Mouse (Mus musculus): ENCODE results near the gene Cox10. TPM values are rescaled to one million over a fixed set of nuclear protein-coding genes. Genes with fewer than 3 reads are reported as not detected.
A peak's percentile ranks its signal among the peaks of the same experiment; 100 is the strongest.

The Cox10 gene
- polyA plus RNA-seq, 1 experiment from 2014 or later = 30.1 TPM

DNA sequence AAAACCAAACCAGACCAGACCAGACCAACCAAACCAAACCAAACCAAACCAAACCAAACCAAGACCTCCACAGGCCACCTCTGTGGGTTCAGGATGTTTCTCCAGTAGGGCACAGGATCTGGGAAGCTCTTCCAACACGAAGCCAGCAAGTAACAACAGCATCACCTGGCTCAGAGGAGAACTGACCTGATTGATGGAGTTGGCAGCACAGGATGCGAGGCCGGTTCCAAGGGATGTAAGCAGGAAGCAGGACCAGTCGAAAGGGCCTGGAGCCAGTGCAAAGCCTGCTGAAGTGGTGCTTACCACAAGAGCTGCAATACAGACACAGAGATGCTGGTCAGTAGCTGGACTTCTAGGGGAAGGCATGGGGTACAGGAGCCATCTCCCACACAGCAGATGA is 34.2 kb downstream of the Cox10 start:
- no peak for DNase-seq (ENCODE audit: low spot score)
- Histone ChIP-seq H3K9me3 (replicated peaks; ENCODE audit: control insufficient read depth, low read length) (no peaks in the 10 kb centered on the region), H3K36me3 (replicated peaks; ENCODE audit: control insufficient read depth, insufficient read depth, low read depth, low read length) (no peaks in the 10 kb centered on the region), H3K27me3 (ENCODE audit: control insufficient read depth, insufficient read depth, low read length) (no peaks in the 10 kb centered on the region), H3K27ac (replicated peaks; ENCODE audit: low read depth, low read length) (no peak overlapping the region), H3K4me3 (ENCODE audit: low read depth, low read length) (no peak overlapping the region), H3K4me2 (ENCODE audit: low read depth, low read length) (no peak overlapping the region), H3K4me1 (ENCODE audit: control insufficient read depth, insufficient read depth, low read length) (no peaks in the 10 kb centered on the region), H3K9ac (replicated peaks; ENCODE audit: low read length) (no peak overlapping the region)
- ATAC-seq (replicated peaks; ENCODE audit: insufficient number of reproducible peaks, low FRiP score, low TSS enrichment, low read depth) = no peak
- 90% methylated on average over 4 of the region's 4 CpGs for WGBS

DNA sequence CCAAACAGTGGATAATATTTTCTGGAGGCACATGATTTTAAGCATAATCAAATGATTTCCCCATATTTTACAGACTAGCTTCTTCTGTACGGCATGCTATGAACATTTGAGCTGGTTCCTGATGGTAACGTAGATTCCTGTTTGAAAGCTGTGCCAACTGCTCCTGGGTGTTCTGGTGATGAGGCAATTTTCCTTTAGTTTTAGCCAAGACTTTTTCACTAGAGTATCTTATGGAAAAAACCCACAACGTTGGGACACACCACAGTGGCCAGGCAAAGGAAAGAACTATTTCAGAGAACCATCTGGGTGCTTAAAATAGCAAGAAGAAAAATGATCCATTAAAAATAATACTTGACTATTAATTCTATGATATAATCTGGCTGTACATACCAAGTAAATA is 35.2 kb downstream of the Cox10 start:
- Histone ChIP-seq H3K4me1 (ENCODE audit: control insufficient read depth, insufficient read depth, low read length) (no peaks in the 10 kb centered on the region), H3K4me2 (ENCODE audit: low read depth, low read length) (no peak overlapping the region), H3K9me3 (replicated peaks; ENCODE audit: control insufficient read depth, low read length) (no peaks in the 10 kb centered on the region), H3K27ac (replicated peaks; ENCODE audit: low read depth, low read length) (no peak overlapping the region), H3K36me3 (replicated peaks; ENCODE audit: control insufficient read depth, insufficient read depth, low read depth, low read length) (no peaks in the 10 kb centered on the region), H3K4me3 (ENCODE audit: low read depth, low read length) (no peak overlapping the region), H3K9ac (replicated peaks; ENCODE audit: low read length) (no peak overlapping the region), H3K27me3 (ENCODE audit: control insufficient read depth, insufficient read depth, low read length) (no peaks in the 10 kb centered on the region)
- ATAC-seq (replicated peaks; ENCODE audit: insufficient number of reproducible peaks, low FRiP score, low TSS enrichment, low read depth) (no peak), DNase-seq (ENCODE audit: low spot score) (no peak)
- WGBS = 90% methylated on average over 3 of the region's 3 CpGs

DNA sequence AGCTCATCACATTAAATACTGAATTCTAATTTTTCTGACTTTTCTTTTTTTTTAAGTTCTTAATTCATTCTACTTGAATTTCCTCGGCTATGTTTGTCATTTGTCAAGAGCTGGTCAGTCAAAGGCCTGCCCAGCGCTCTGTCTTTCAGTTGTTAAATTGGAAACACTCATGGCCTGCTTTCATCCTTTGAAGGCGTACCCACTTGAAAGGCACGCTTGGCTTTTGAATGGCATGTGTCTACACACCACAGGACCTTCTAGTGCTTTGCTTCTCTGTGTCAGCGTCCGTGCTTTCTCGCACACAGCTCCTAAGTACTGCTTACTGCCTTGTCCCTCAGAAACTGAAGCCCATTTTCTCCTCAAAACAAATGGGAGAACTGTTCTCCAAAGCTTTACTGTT is 38.0 kb downstream of the Cox10 start:
- ATAC-seq (replicated peaks; ENCODE audit: insufficient number of reproducible peaks, low FRiP score, low TSS enrichment, low read depth) = no peak
- H3K4me3 ChIP-seq (ENCODE audit: low read depth, low read length) = no peak overlapping the region
- H3K36me3 ChIP-seq (replicated peaks; ENCODE audit: control insufficient read depth, insufficient read depth, low read depth, low read length) = no peaks in the 10 kb centered on the region
- no peaks in the 10 kb centered on the region for H3K27me3 ChIP-seq (ENCODE audit: control insufficient read depth, insufficient read depth, low read length)
- WGBS = 36% methylated on average over 7 of the region's 7 CpGs
- H3K4me1 ChIP-seq (ENCODE audit: control insufficient read depth, insufficient read depth, low read length) = no peaks in the 10 kb centered on the region; the same call in 1 of the 2 replicates
- H3K4me2 ChIP-seq (ENCODE audit: low read depth, low read length) = no peak overlapping the region
- H3K9ac ChIP-seq (replicated peaks; ENCODE audit: low read length) = no peak overlapping the region
- peak; percentile 67 for DNase-seq (ENCODE audit: low spot score)
- no peak overlapping the region for H3K27ac ChIP-seq (replicated peaks; ENCODE audit: low read depth, low read length)
- no peaks in the 10 kb centered on the region for H3K9me3 ChIP-seq (replicated peaks; ENCODE audit: control insufficient read depth, low read length)

DNA sequence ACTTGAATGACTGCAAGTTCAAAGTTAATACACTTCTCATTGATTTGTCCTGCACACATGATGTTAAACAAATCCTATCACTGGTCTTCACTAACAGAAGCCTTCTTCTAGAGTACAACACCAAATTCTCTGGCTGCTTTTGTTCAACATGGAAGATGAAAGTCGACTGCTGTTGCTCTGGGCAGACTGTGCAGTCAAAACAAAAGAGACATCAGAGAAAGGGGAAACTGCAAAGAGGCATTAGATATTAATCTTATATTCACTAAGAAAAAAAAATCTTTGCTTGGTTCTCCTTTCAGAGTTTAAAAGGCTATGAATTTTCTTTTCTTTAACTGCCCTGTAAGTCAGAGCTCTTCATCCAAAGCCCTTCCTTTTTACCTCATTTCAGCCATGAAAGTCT is 39.7 kb downstream of the Cox10 start:
- no peak for DNase-seq (ENCODE audit: low spot score)
- H3K4me1 ChIP-seq (ENCODE audit: control insufficient read depth, insufficient read depth, low read length) = no peaks in the 10 kb centered on the region; the same call in 1 of the 2 replicates
- WGBS = 42% methylated on average over 1 of the region's 1 CpGs
- no peak overlapping the region for H3K27ac ChIP-seq (replicated peaks; ENCODE audit: low read depth, low read length)
- no peaks in the 10 kb centered on the region for H3K36me3 ChIP-seq (replicated peaks; ENCODE audit: control insufficient read depth, insufficient read depth, low read depth, low read length)
- no peaks in the 10 kb centered on the region for H3K9me3 ChIP-seq (replicated peaks; ENCODE audit: control insufficient read depth, low read length)
- H3K27me3 ChIP-seq (ENCODE audit: control insufficient read depth, insufficient read depth, low read length) = no peaks in the 10 kb centered on the region
- no peak for ATAC-seq (replicated peaks; ENCODE audit: insufficient number of reproducible peaks, low FRiP score, low TSS enrichment, low read depth)
- no peak overlapping the region for H3K4me3 ChIP-seq (ENCODE audit: low read depth, low read length)
- H3K9ac ChIP-seq (replicated peaks; ENCODE audit: low read length) = no peak overlapping the region
- H3K4me2 ChIP-seq (ENCODE audit: low read depth, low read length) = no peak overlapping the region

DNA sequence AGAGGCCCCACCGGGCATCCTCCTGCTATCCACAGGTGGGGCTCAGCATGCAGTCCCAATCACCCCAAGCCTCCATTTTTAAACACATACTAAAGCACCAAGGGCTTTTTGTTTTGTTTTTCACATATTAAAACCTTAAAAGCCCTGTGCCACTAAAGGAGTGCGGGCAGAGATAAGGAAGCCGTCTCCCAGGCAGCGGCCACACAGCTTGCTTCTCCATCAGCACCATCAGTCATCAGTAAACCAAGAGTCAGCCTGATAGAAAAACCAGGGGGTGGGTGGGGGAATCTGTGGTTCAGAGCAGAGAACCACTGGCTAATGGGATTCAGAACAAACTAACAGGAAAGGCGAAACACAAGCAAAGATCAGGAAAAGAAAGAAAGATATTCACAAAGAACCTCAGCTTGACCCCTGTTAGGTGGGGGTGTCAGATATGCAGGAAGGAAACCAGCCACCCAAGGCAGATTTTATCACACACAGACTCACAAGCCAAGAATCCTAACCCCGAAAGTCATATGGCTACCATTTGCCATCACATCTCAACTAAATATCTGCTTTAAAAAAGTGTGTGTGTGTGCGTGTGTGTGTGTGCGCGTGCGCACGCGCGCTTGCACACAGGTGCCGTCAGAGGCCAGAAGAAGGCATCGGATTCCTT is 41.7 kb downstream of the Cox10 start:
- Histone ChIP-seq H3K4me1 (ENCODE audit: control insufficient read depth, insufficient read depth, low read length) (no peaks in the 10 kb centered on the region; the same call in 1 of the 2 replicates), H3K9ac (replicated peaks; ENCODE audit: low read length) (no peak overlapping the region), H3K9me3 (replicated peaks; ENCODE audit: control insufficient read depth, low read length) (no peaks in the 10 kb centered on the region), H3K36me3 (replicated peaks; ENCODE audit: control insufficient read depth, insufficient read depth, low read depth, low read length) (no peaks in the 10 kb centered on the region), H3K4me3 (ENCODE audit: low read depth, low read length) (no peak overlapping the region), H3K4me2 (ENCODE audit: low read depth, low read length) (no peak overlapping the region), H3K27me3 (ENCODE audit: control insufficient read depth, insufficient read depth, low read length) (no peaks in the 10 kb centered on the region), H3K27ac (replicated peaks; ENCODE audit: low read depth, low read length) (no peak overlapping the region)
- 57% methylated on average over 15 of the region's 15 CpGs for WGBS
- DNase-seq (ENCODE audit: low spot score) (peak; percentile 28), ATAC-seq (replicated peaks; ENCODE audit: insufficient number of reproducible peaks, low FRiP score, low TSS enrichment, low read depth) (no peak)

DNA sequence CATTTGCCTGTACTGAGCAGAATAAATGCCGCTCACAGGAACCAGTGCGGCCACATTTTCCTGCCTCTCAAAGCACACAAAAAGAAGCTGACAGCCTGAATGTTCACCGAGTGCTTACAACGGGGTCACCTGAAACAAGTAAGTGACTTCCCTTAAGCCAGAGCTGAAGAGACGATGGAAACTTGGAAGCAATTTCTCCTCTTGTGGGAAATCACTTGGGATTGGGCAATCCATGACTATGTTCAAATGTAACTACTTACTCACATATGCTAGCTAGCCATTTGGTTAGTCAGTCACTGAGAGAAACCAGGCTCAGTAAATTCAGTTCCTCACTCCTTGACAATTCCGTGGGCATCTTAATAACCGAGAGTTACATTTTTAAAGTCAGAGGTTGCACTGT is 43.0 kb downstream of the Cox10 start:
- DNase-seq (ENCODE audit: low spot score) (no peak), ATAC-seq (replicated peaks; ENCODE audit: insufficient number of reproducible peaks, low FRiP score, low TSS enrichment, low read depth) (no peak)
- Histone ChIP-seq H3K4me1 (ENCODE audit: control insufficient read depth, insufficient read depth, low read length) (no peaks in the 10 kb centered on the region; the same call in 1 of the 2 replicates), H3K4me3 (ENCODE audit: low read depth, low read length) (no peak overlapping the region), H3K4me2 (ENCODE audit: low read depth, low read length) (no peak overlapping the region), H3K27ac (replicated peaks; ENCODE audit: low read depth, low read length) (no peak overlapping the region), H3K36me3 (replicated peaks; ENCODE audit: control insufficient read depth, insufficient read depth, low read depth, low read length) (no peaks in the 10 kb centered on the region), H3K9me3 (replicated peaks; ENCODE audit: control insufficient read depth, low read length) (no peaks in the 10 kb centered on the region), H3K27me3 (ENCODE audit: control insufficient read depth, insufficient read depth, low read length) (no peaks in the 10 kb centered on the region), H3K9ac (replicated peaks; ENCODE audit: low read length) (no peak overlapping the region)
- 82% methylated on average over 7 of the region's 7 CpGs for WGBS

DNA sequence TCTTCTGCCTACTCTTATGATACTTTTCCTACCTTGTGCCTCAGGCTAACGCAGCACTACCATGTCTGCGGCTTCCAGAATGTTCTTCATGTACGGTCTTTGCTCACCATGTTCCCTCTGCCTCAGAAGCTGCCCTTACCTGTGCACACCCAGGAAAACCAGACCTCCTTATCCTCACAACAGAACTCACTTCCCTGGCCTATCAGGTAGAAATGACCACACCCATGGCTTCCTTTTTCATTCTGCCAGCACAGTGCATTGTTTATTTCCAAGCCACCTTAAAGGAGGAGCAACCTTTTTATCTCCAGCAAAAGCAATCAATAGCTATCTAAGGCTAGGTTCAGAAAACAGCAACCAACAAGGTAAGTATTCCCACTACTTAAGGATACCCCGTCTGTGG is 43.6 kb downstream of the Cox10 start:
- Histone ChIP-seq H3K27me3 (ENCODE audit: control insufficient read depth, insufficient read depth, low read length) (no peaks in the 10 kb centered on the region), H3K9ac (replicated peaks; ENCODE audit: low read length) (no peak overlapping the region), H3K27ac (replicated peaks; ENCODE audit: low read depth, low read length) (no peak overlapping the region), H3K4me2 (ENCODE audit: low read depth, low read length) (no peak overlapping the region), H3K4me3 (ENCODE audit: low read depth, low read length) (no peak overlapping the region), H3K36me3 (replicated peaks; ENCODE audit: control insufficient read depth, insufficient read depth, low read depth, low read length) (no peaks in the 10 kb centered on the region), H3K9me3 (replicated peaks; ENCODE audit: control insufficient read depth, low read length) (no peaks in the 10 kb centered on the region), H3K4me1 (ENCODE audit: control insufficient read depth, insufficient read depth, low read length) (no peaks in the 10 kb centered on the region; the same call in 1 of the 2 replicates)
- WGBS = 93% methylated on average over 4 of the region's 4 CpGs
- DNase-seq (ENCODE audit: low spot score) = no peak
- no peak for ATAC-seq (replicated peaks; ENCODE audit: insufficient number of reproducible peaks, low FRiP score, low TSS enrichment, low read depth)

DNA sequence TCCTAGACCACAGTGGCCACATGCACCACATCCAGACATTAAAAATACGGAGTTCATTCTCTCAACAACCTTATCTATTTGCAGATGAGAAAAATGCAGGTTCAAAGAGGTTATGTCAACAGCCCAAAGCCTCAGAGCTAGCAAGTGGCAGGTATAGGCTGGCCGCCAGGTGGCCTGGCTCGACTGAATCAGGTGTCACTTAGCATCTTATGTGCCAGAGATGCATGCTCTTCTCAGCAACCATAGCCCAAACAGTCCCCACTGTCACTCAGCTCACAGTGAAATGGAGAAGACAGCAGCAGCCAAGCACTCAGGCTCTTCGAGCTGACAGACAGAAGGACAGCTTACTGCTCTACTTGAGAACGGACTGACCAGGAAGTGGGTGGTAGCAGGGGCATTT is 44.6 kb downstream of the Cox10 start:
- 75% methylated on average over 5 of the region's 5 CpGs for WGBS
- Histone ChIP-seq H3K27me3 (ENCODE audit: control insufficient read depth, insufficient read depth, low read length) (no peaks in the 10 kb centered on the region), H3K9me3 (replicated peaks; ENCODE audit: control insufficient read depth, low read length) (no peaks in the 10 kb centered on the region), H3K4me2 (ENCODE audit: low read depth, low read length) (no peak overlapping the region), H3K9ac (replicated peaks; ENCODE audit: low read length) (no peak overlapping the region), H3K4me1 (ENCODE audit: control insufficient read depth, insufficient read depth, low read length) (no peaks in the 10 kb centered on the region; the same call in 1 of the 2 replicates), H3K27ac (replicated peaks; ENCODE audit: low read depth, low read length) (no peak overlapping the region), H3K36me3 (replicated peaks; ENCODE audit: control insufficient read depth, insufficient read depth, low read depth, low read length) (no peaks in the 10 kb centered on the region), H3K4me3 (ENCODE audit: low read depth, low read length) (no peak overlapping the region)
- ATAC-seq (replicated peaks; ENCODE audit: insufficient number of reproducible peaks, low FRiP score, low TSS enrichment, low read depth) (no peak), DNase-seq (ENCODE audit: low spot score) (no peak)

Measured in embryonic facial prominence, embryonic 11.5 days (tissue).